Mouse (Mus musculus) midbrain, embryonic 12.5 days (tissue): ENCODE data around the gene Rpl10-ps3. TPM values are rescaled to one million over a fixed set of nuclear protein-coding genes. Genes with fewer than 3 reads are reported as not detected.

ENCODE experiments used
- ATAC-seq: fragments of 200-750 bp; cut with Nextera tagmentation; 2 replicates; pipeline ENCODE4 v1.8.0; 2017; ENCODE audit warnings: low read depth, moderate TSS enrichment, moderate library complexity; ENCODE audit not compliant: low FRiP score
- H3K27ac ChIP-seq: fragments of 300-500 bp; sonication (generic); replicated peaks from 2 replicates; pipeline ENCODE4 v1.5.1; 2016; ENCODE audit warnings: mild to moderate bottlenecking
- H3K27me3 ChIP-seq: fragments of 300-500 bp; sonication (generic); 2 replicates; pipeline ENCODE4 v1.6.1; 2016; ENCODE audit warnings: mild to moderate bottlenecking
- H3K36me3 ChIP-seq: fragments of 300-500 bp; sonication (generic); 2 replicates; pipeline ENCODE4 v1.6.1; 2016
- H3K4me1 ChIP-seq: fragments of 300-500 bp; sonication (generic); 2 replicates; pipeline ENCODE4 v1.6.1; 2016
- H3K4me2 ChIP-seq: fragments of 300-500 bp; sonication (generic); replicated peaks from 2 replicates; pipeline ENCODE4 v1.6.1; 2016; ENCODE audit warnings: mild to moderate bottlenecking, moderate library complexity
- H3K4me3 ChIP-seq: fragments of 300-500 bp; sonication (generic); 2 replicates; pipeline ENCODE4 v1.5.1; 2016; ENCODE audit warnings: mild to moderate bottlenecking
- H3K9ac ChIP-seq: fragments of 300-500 bp; sonication (generic); replicated peaks from 2 replicates; pipeline ENCODE4 v1.6.1; 2016; ENCODE audit warnings: mild to moderate bottlenecking, moderate library complexity
- H3K9me3 ChIP-seq: fragments of 300-500 bp; sonication (generic); 2 replicates; pipeline ENCODE4 v1.6.1; 2016; ENCODE audit warnings: mild to moderate bottlenecking
- WGBS: fragments of 180-500 bp; shearing (Covaris S2); methylation state at CpG from one replicate; pipeline ENCODE4 v1.1.7; 2016; 5-methylcytosine and 5-hydroxymethylcytosine counted together
- polyA plus RNA-seq: library from polyadenylated mRNA; unstranded; fragments of >200 nt; fragmentation: Nextera tagmentation; extraction: Ambion mirVana; gene quantifications from 2 replicates; pipeline ENCODE4 v1.2.1, GENCODE M21; 2016

Rpl10-ps3 gene
- polyA plus RNA-seq, 1 experiment from 2014 or later: 121 TPM

GRCm38 (mm10) chr9:50349156-50349555 lies 4.4 kb upstream of the Rpl10-ps3 start:
- ATAC-seq: no peak
- Histone ChIP-seq H3K27me3 (no peaks in the 10 kb centered on the region), H3K4me3 (no peak overlapping the region), H3K9me3 (0 out of 2 replicates have a peak, but pooled peaks cover 2% of the 10 kb centered on the region), H3K4me2 (no peak overlapping the region), H3K27ac (no peak overlapping the region), H3K4me1 (no peaks in the 10 kb centered on the region), H3K36me3 (no peaks in the 10 kb centered on the region), H3K9ac (no peak overlapping the region)
- 89% methylated on average over 3 of the region's 3 CpGs for WGBS

GRCm38 (mm10) chr9:50348256-50348655 lies 3.5 kb upstream of the Rpl10-ps3 start:
- Histone ChIP-seq H3K4me2 (no peak overlapping the region), H3K36me3 (no peaks in the 10 kb centered on the region), H3K9ac (no peak overlapping the region), H3K27me3 (no peaks in the 10 kb centered on the region), H3K9me3 (0 out of 2 replicates have a peak, but pooled peaks cover 2% of the 10 kb centered on the region), H3K4me1 (no peaks in the 10 kb centered on the region), H3K27ac (no peak overlapping the region), H3K4me3 (no peak overlapping the region)
- 89% methylated on average over 10 of the region's 10 CpGs for WGBS
- no peak for ATAC-seq

GRCm38 (mm10) chr9:50335539-50336325 lies 9.0 kb downstream of the Rpl10-ps3 start:
- no peak overlapping the region for H3K27ac ChIP-seq
- H3K4me3 ChIP-seq: no peak overlapping the region
- no peak overlapping the region for H3K9ac ChIP-seq
- 82% methylated on average over 7 of the region's 7 CpGs for WGBS
- H3K4me2 ChIP-seq: no peak overlapping the region
- H3K4me1 ChIP-seq: 0 out of 2 replicates have a peak, but pooled peaks cover 3% of the 10 kb centered on the region
- no peaks in the 10 kb centered on the region for H3K9me3 ChIP-seq
- no peaks in the 10 kb centered on the region for H3K36me3 ChIP-seq
- no peak for ATAC-seq
- H3K27me3 ChIP-seq: no peaks in the 10 kb centered on the region

- ATAC-seq: no peak
- Histone ChIP-seq H3K9me3 (no peaks in the 10 kb centered on the region), H3K36me3 (no peaks in the 10 kb centered on the region), H3K4me1 (0 out of 2 replicates have a peak, but pooled peaks cover 3% of the 10 kb centered on the region), H3K4me2 (no peak overlapping the region), H3K4me3 (no peak overlapping the region), H3K9ac (no peak overlapping the region), H3K27ac (no peak overlapping the region), H3K27me3 (no peaks in the 10 kb centered on the region)
- WGBS: 34% methylated on average over 6 of the region's 6 CpGs
These were observed 11.4 kb downstream of the Rpl10-ps3 start for GRCm38 (mm10) chr9:50333413-50333812.

GRCm38 (mm10) chr9:50324355-50325225 lies 20.2 kb downstream of the Rpl10-ps3 start:
- Histone ChIP-seq H3K27me3 (no peaks in the 10 kb centered on the region), H3K4me2 (no peak overlapping the region), H3K9ac (no peak overlapping the region), H3K4me3 (no peak overlapping the region), H3K27ac (no peak overlapping the region), H3K9me3 (no peaks in the 10 kb centered on the region), H3K4me1 (no peaks in the 10 kb centered on the region), H3K36me3 (no peaks in the 10 kb centered on the region)
- no peak for ATAC-seq
- WGBS: 90% methylated on average over 9 of the region's 9 CpGs

- no peak for ATAC-seq
- Histone ChIP-seq H3K4me2 (no peak overlapping the region), H3K27me3 (no peaks in the 10 kb centered on the region), H3K4me3 (no peak overlapping the region), H3K27ac (no peak overlapping the region), H3K4me1 (no peaks in the 10 kb centered on the region), H3K36me3 (no peaks in the 10 kb centered on the region), H3K9me3 (no peaks in the 10 kb centered on the region), H3K9ac (no peak overlapping the region)
- WGBS: 55% methylated on average over 1 of the region's 1 CpGs
These were observed 24.0 kb downstream of the Rpl10-ps3 start for GRCm38 (mm10) chr9:50320729-50321128.

- no peaks in the 10 kb centered on the region for H3K27me3 ChIP-seq
- no peak overlapping the region for H3K4me2 ChIP-seq
- no peak overlapping the region for H3K4me3 ChIP-seq
- H3K36me3 ChIP-seq: no peaks in the 10 kb centered on the region
- no peak for ATAC-seq
- no peaks in the 10 kb centered on the region for H3K9me3 ChIP-seq
- H3K27ac ChIP-seq: no peak overlapping the region
- WGBS: 91% methylated on average over 5 of the region's 5 CpGs
- H3K4me1 ChIP-seq: no peaks in the 10 kb centered on the region
- no peak overlapping the region for H3K9ac ChIP-seq
These were observed 25.3 kb downstream of the Rpl10-ps3 start for GRCm38 (mm10) chr9:50319506-50319905.

- no peak overlapping the region for H3K4me3 ChIP-seq
- no peaks in the 10 kb centered on the region for H3K4me1 ChIP-seq
- no peak overlapping the region for H3K9ac ChIP-seq
- no peak overlapping the region for H3K27ac ChIP-seq
- H3K27me3 ChIP-seq: no peaks in the 10 kb centered on the region
- no peaks in the 10 kb centered on the region for H3K36me3 ChIP-seq
- H3K9me3 ChIP-seq: no peaks in the 10 kb centered on the region
- ATAC-seq: no peak
- no peak overlapping the region for H3K4me2 ChIP-seq
- WGBS: 82% methylated on average over 6 of the region's 6 CpGs
These were observed 27.5 kb downstream of the Rpl10-ps3 start for GRCm38 (mm10) chr9:50317299-50317698.

- Histone ChIP-seq H3K27ac (no peak overlapping the region), H3K9ac (no peak overlapping the region), H3K4me1 (no peaks in the 10 kb centered on the region), H3K4me2 (no peak overlapping the region), H3K36me3 (no peaks in the 10 kb centered on the region), H3K27me3 (no peaks in the 10 kb centered on the region), H3K4me3 (no peak overlapping the region), H3K9me3 (no peaks in the 10 kb centered on the region)
- ATAC-seq: no peak
- WGBS: 57% methylated on average over 3 of the region's 3 CpGs
These were observed 29.1 kb downstream of the Rpl10-ps3 start for GRCm38 (mm10) chr9:50315650-50316049.

GRCm38 (mm10) chr9:50311036-50311545 lies 33.7 kb downstream of the Rpl10-ps3 start:
- H3K27ac ChIP-seq: no peak overlapping the region
- 77% methylated on average over 6 of the region's 6 CpGs for WGBS
- H3K27me3 ChIP-seq: no peaks in the 10 kb centered on the region
- H3K4me3 ChIP-seq: no peak overlapping the region
- ATAC-seq: no peak
- H3K9ac ChIP-seq: no peak overlapping the region
- 0 out of 2 replicates have a peak, but pooled peaks cover 2% of the 10 kb centered on the region for H3K9me3 ChIP-seq
- H3K4me2 ChIP-seq: no peak overlapping the region
- H3K36me3 ChIP-seq: no peaks in the 10 kb centered on the region
- peaks cover 6% of the 10 kb centered on the region for H3K4me1 ChIP-seq

- no peak overlapping the region for H3K9ac ChIP-seq
- peak overlapping the region; percentile 83 for H3K27ac ChIP-seq
- H3K4me2 ChIP-seq: peak overlapping the region; percentile 29
These were observed 38.9 kb downstream of the Rpl10-ps3 start for GRCm38 (mm10) chr9:50305666-50306402.

More at GRCm38 (mm10) chr9:50305666-50306402, 38.9 kb downstream of the Rpl10-ps3 start:
- Histone ChIP-seq H3K4me3 (no peak overlapping the region), H3K27me3 (no peaks in the 10 kb centered on the region), H3K36me3 (no peaks in the 10 kb centered on the region), H3K9me3 (0 out of 2 replicates have a peak, but pooled peaks cover 2% of the 10 kb centered on the region), H3K4me1 (peaks cover 18% of the 10 kb centered on the region)
- ATAC-seq: peak; percentile 87
- 48% methylated on average over 10 of the region's 10 CpGs for WGBS
